Mouse (Mus musculus) forebrain, embryonic 16.5 days (tissue): ENCODE results near the gene Olfr295. TPM values are rescaled to one million over a fixed set of nuclear protein-coding genes. Genes with fewer than 3 reads are reported as not detected.

Source experiments
- ATAC-seq: fragments of 200-750 bp; cut with Nextera tagmentation; 2 replicates; pipeline ENCODE4 v1.8.0; 2017; ENCODE audit warnings: mild to moderate bottlenecking, moderate library complexity
- H3K27ac ChIP-seq: fragments of 300-500 bp; sonication (generic); 2 replicates; pipeline ENCODE4 v1.5.1; 2014; ENCODE audit warnings: low read length, control low read depth
- H3K27me3 ChIP-seq: fragments of 300-500 bp; sonication (generic); replicated peaks from 2 replicates; pipeline ENCODE4 v1.6.1; 2014; ENCODE audit warnings: low read length; ENCODE audit not compliant: control insufficient read depth, insufficient read depth
- H3K36me3 ChIP-seq: fragments of 300-500 bp; sonication (generic); 2 replicates; pipeline ENCODE4 v1.6.1; 2014; ENCODE audit not compliant: control insufficient read depth, insufficient read depth
- H3K4me1 ChIP-seq: fragments of 300-500 bp; sonication (generic); replicated peaks from 2 replicates; pipeline ENCODE4 v1.6.1; 2014; ENCODE audit warnings: low read length; ENCODE audit not compliant: control insufficient read depth, insufficient read depth
- H3K4me2 ChIP-seq: fragments of 300-500 bp; sonication (generic); 2 replicates; pipeline ENCODE4 v1.6.1; 2014; ENCODE audit warnings: mild to moderate bottlenecking, low read length, control low read depth
- H3K4me3 ChIP-seq: fragments of 300-500 bp; sonication (generic); replicated peaks from 2 replicates; pipeline ENCODE4 v1.5.1; 2014; ENCODE audit warnings: mild to moderate bottlenecking, low read length, control low read depth
- H3K9ac ChIP-seq: fragments of 300-500 bp; sonication (generic); replicated peaks from 2 replicates; pipeline ENCODE4 v1.6.1; 2014; ENCODE audit warnings: low read depth, low read length, control low read depth
- H3K9me3 ChIP-seq: fragments of 300-500 bp; sonication (generic); 2 replicates; pipeline ENCODE4 v1.6.1; 2016; ENCODE audit warnings: low read length; ENCODE audit not compliant: control insufficient read depth
- WGBS: fragments of 180-500 bp; shearing (Covaris S2); extraction: QIAGEN DNeasy Blood & Tissue Kit; methylation state at CpG from one replicate; pipeline ENCODE4 v1.1.7; 2014; 5-methylcytosine and 5-hydroxymethylcytosine counted together
- polyA plus RNA-seq: library from polyadenylated mRNA; unstranded; fragments of >200 nt; fragmentation: Nextera tagmentation; extraction: Ambion mirVana; gene quantifications from 2 replicates; pipeline ENCODE4 v1.2.1, GENCODE M21; 2015

Gene Olfr295
- not detected in 2 replicates for polyA plus RNA-seq

DNA sequence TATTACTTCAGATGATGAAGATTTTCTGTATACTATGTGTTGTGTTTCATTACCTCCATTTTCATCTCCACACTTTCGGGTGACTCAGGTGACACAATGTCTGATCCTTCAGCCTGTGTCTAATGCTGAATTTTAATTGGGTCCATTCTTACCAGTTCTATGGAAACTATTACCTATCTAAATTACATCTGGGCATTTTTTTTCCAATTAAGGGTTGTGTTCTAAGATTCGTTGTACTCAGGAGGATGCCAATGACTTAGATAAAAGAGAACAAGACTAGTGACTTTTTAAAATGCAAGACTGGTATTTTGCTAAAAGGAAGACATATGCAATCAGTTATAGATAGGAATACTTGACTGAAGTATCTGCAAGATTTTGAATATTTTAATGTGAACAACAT is at the start of gene Olfr295:
Olfr295 (plus strand) TSS at position 301 of the 400 bp plus-strand sequence.
- Histone ChIP-seq H3K4me3 (no peak within 1 kb of the TSS), H3K9me3 (no peaks in the 10 kb centered on the region), H3K27me3 (no peaks in the 10 kb centered on the region), H3K36me3 (no peaks in the 10 kb centered on the region), H3K27ac (no peak within 1 kb of the TSS), H3K9ac (no peak within 1 kb of the TSS), H3K4me1 (no peaks in the 10 kb centered on the region), H3K4me2 (no peak within 1 kb of the TSS)
- no peak for ATAC-seq
- WGBS: 88% methylated on average over 2 of the region's 2 CpGs

DNA sequence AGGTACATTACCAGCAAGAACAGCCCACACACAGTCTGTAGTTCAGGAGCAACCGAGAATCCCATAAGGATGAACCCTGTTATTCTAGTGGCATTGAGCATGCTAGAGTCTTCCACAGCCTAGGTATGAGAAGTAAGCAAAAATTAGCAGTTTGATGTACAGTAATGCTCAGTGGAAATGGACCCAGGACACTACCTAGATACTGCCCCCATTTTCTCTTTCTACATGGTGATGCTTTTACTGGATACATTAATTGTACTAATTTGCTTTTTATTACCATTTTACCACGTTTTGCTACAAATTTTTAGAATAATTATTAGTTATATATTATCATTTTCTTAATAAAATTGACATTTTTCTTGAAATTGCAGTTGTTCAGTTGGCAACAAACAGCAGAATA is 32.9 kb downstream of the Olfr295 start, which contains the start of gene Olfr294:
Olfr294 (minus strand) TSS at position 101 of the 400 bp plus-strand sequence.
- Histone ChIP-seq H3K4me3 (no peak within 1 kb of the TSS), H3K9me3 (no peaks in the 10 kb centered on the region), H3K27ac (no peak within 1 kb of the TSS), H3K4me2 (no peak within 1 kb of the TSS), H3K9ac (no peak within 1 kb of the TSS), H3K36me3 (no peaks in the 10 kb centered on the region), H3K4me1 (no peaks in the 10 kb centered on the region), H3K27me3 (no peaks in the 10 kb centered on the region)
- ATAC-seq: no peak
- WGBS: 60% methylated on average over 2 of the region's 2 CpGs

Other genes with a start within 250 kb of the Olfr295 start
- gene Olfr307, start 246.3 kb upstream of the Olfr295 start, polyA plus RNA-seq: not detected in 2 replicates
- not detected in 2 replicates for gene Olfr305, start 216.9 kb upstream of the Olfr295 start, polyA plus RNA-seq
- gene Olfr304, start 197.2 kb upstream of the Olfr295 start, polyA plus RNA-seq: not detected in 2 replicates
- gene Olfr303, start 186.1 kb upstream of the Olfr295 start, polyA plus RNA-seq: not detected in 2 replicates
- not detected in 2 replicates for gene Olfr301, start 180.0 kb upstream of the Olfr295 start, polyA plus RNA-seq
- not detected in 2 replicates for gene Olfr299, start 123.9 kb upstream of the Olfr295 start, polyA plus RNA-seq
- gene Olfr298, start 91.4 kb upstream of the Olfr295 start, polyA plus RNA-seq: not detected in 2 replicates
- not detected in 2 replicates for gene Olfr297, start 63.9 kb upstream of the Olfr295 start, polyA plus RNA-seq
- gene Olfr294, start 32.8 kb downstream of the Olfr295 start, polyA plus RNA-seq: not detected in 2 replicates
- not detected in 2 replicates for gene Olfr293, start 65.2 kb downstream of the Olfr295 start, polyA plus RNA-seq
- not detected in 2 replicates for gene Olfr292, start 104.5 kb downstream of the Olfr295 start, polyA plus RNA-seq
- gene Folh1, start 192.1 kb downstream of the Olfr295 start, polyA plus RNA-seq: 0.45 and 0.75 TPM in 2 replicates
- not detected in 2 replicates for gene Vmn2r77, start 211.2 kb downstream of the Olfr295 start, polyA plus RNA-seq